ENCODE assay signal across 24 mouse cellular contexts in the genomic region with DNA sequence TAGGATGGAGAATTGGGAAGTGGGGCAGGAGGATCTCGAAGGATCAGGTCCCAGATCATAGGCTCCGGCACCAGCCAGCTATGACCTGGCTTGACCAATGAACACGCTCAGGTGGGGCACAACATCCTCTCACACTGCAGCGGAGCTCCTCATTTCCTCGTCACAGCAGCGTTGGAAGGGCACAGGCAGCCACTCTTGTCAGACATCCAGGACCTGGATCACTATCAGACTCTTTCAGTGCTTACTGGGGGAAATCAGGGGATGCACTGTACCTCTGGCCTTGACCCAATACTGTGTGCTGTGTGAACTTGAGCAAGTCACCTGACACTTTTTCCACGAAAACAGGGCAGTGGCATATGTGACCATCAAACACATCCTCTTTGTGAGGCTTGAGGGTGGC. TPM values are rescaled to one million over a fixed set of nuclear protein-coding genes. Genes with fewer than 3 reads are reported as not detected.
"Had no signal": no experiment of that assay in that cellular context is flagged by ENCODE, and none has a peak within 500 bp of the region (broad histone marks: within the 10 kb centered on the region; RNA-seq: fewer than 3 reads in every experiment).

No protein-coding gene starts in this region.

- H3K4me3 ChIP-seq: gastrocnemius, adult 2 months; heart, embryonic 10.5 days; heart, embryonic 12.5 days; hindbrain, embryonic 10.5 days; intestine, embryonic 15.5 days; left cerebral cortex, adult 2 months; limb, embryonic 10.5 days; limb, embryonic 12.5 days; liver, embryonic 13.5 days; liver, embryonic 15.5 days had no signal

- H3K27ac ChIP-seq: gastrocnemius, adult 2 months; heart, embryonic 10.5 days; hindbrain, embryonic 10.5 days; hindbrain, embryonic 14.5 days; intestine, embryonic 15.5 days; left cerebral cortex, adult 2 months; limb, embryonic 10.5 days; limb, embryonic 12.5 days; liver, embryonic 13.5 days; liver, embryonic 15.5 days had no signal

- DNase-seq: gastrocnemius, adult 2 months; gastrocnemius, postnatal 10 days; gastrocnemius, postnatal 25 days; heart, adult 18-20 months; heart, postnatal 10 days; heart, postnatal 4 days; kidney, adult 18-20 months; kidney, adult 8-10 months; kidney, postnatal 10 days; kidney, postnatal 25 days; kidney, postnatal 4 days; layer of hippocampus, adult 9-11 months; liver; liver, embryonic 13.5 days had no signal

RNA-seq across cellular contexts. Expression of gene Lrrn2, which starts 45.2 kb away (rescaled TPM):
- total RNA-seq: granulocyte monocyte progenitor cell, adult 5-6 weeks had no signal
